In genomic region chr12:24950376-24951046, GRCm38 (mm10) we compare ENCODE assay signal across 10 mouse cellular contexts. TPM values are rescaled to one million over a fixed set of nuclear protein-coding genes. Genes with fewer than 3 reads are reported as not detected.
DNase-seq lines count a peak whose midpoint lies in the region; TF ChIP-seq lines count a peak whose summit lies in the region.
"Had no signal": no experiment of that assay in that cellular context is flagged by ENCODE, and none has a peak within 500 bp of the region (broad histone marks: within the 10 kb centered on the region; RNA-seq: fewer than 3 reads in every experiment).

No protein-coding gene starts in this region.

- TF ChIP-seq POLR2A in lung, adult 2 months (IDR thresholded peaks at IDR 0.05; ENCODE audit: borderline replicate concordance, extremely low read depth, low read depth, low read length), result no peak
- TF ChIP-seq POLR2A in brain, embryonic 14.5 days (IDR thresholded peaks at IDR 0.05; ENCODE audit: borderline replicate concordance, extremely low read depth, insufficient read depth, insufficient read length, poor library complexity, severe bottlenecking), result no peak

- no peak overlapping the region for H3K4me3 ChIP-seq in lung, adult 2 months (replicated peaks; ENCODE audit: extremely low read depth, low read depth, low read length)
- H3K4me3 ChIP-seq: forebrain, embryonic 13.5 days; hindbrain, embryonic 13.5 days had no signal

- peak; percentile 44 for DNase-seq in embryo, embryonic 10 days (ENCODE audit: low spot score)
- no peak for DNase-seq in embryo, embryonic 11 days
- DNase-seq in lung, adult 2 months, result no peak
- no peak for DNase-seq in lung, postnatal 36 days
- peak; percentile 23 for DNase-seq in brain, embryonic 14.5 days (ENCODE audit: low read depth)
- peak; percentile 51 for DNase-seq in retina, postnatal 1 day
- DNase-seq in kidney, adult 11 months, result no peak
- no peak for DNase-seq in heart, adult 18-20 months

- no peaks in the 10 kb centered on the region for H3K4me1 ChIP-seq in lung, adult 2 months (ENCODE audit: control insufficient read depth, insufficient read depth, low read length)
- H3K4me1 ChIP-seq: forebrain, embryonic 13.5 days; hindbrain, embryonic 13.5 days had no signal

- TF ChIP-seq CTCF in lung, adult 2 months (IDR thresholded peaks at IDR 0.05; ENCODE audit: insufficient read depth, low read length), result 0 out of 2 replicates have a peak, but pooled peaks have one; percentile 28
- TF ChIP-seq CTCF in brain, embryonic 14.5 days (IDR thresholded peaks at IDR 0.05; ENCODE audit: borderline replicate concordance, extremely low read depth, insufficient read depth, insufficient read length), result peak; percentile 39; the same call in 1 of the 2 replicates

- WGBS in lung, adult 2 months, result 85% methylated on average over 7 of the region's 7 CpGs

RNA-seq across cellular contexts. Expression of gene Kidins220, which starts 24.2 kb away (rescaled TPM):
- polyA plus RNA-seq in lung, adult 2 months (2012; rRNA removed), result 37.8 and 56.5 TPM in 2 replicates
- 205 and 265 TPM in 2 replicates for polyA plus RNA-seq in brain, embryonic 14.5 days (2012; rRNA removed)
- 10 to 100 TPM; 63.4 to 67.4 TPM for total RNA-seq in heart, adult 18-20 months (2021)

Comparison
In these comparisons a context has a peak if more than half of its experiments do, and no peak if none do; other contexts are left out.
1. DNase-seq: peak in embryo, embryonic 10 days (single experiment), brain, embryonic 14.5 days (single experiment) and retina, postnatal 1 day (single experiment); none in embryo, embryonic 11 days (single experiment), lung, adult 2 months (single experiment), lung, postnatal 36 days (single experiment), kidney, adult 11 months (single experiment) and heart, adult 18-20 months (0 of 2).